Mouse (Mus musculus): Measurements from ENCODE around the gene Fgf11.

GRCm38 (mm10) chr11:69775716-69776115 is 25.9 kb downstream of the Fgf11 start:
- TF ChIP-seq TAL1 (conservative IDR thresholded peaks at IDR 0.05; ENCODE audit: low read depth, low read length) = no peak
- no peak for TF ChIP-seq POLR2AphosphoS5 (IDR thresholded peaks at IDR 0.05; ENCODE audit: insufficient replicate concordance, low read depth, low read length)
- no peak for TF ChIP-seq CTCF (IDR thresholded peaks at IDR 0.05; ENCODE audit: low read depth, low read length)
- TF ChIP-seq GATA1 (IDR thresholded peaks at IDR 0.05; ENCODE audit: borderline replicate concordance, low read length) = no peak
- TF ChIP-seq GATA2 (IDR thresholded peaks at IDR 0.05; ENCODE audit: borderline replicate concordance, low read depth, low read length) = no peak

Measured in G1E (cell line).